Mouse (Mus musculus) hindbrain, embryonic 16.5 days (tissue): Measurements from ENCODE around the gene Clic6. TPM values are rescaled to one million over a fixed set of nuclear protein-coding genes. Genes with fewer than 3 reads are reported as not detected.

Experiments
- ATAC-seq: fragments of 200-750 bp; cut with Nextera tagmentation; 2 replicates; pipeline ENCODE4 v1.8.0; 2017; ENCODE audit warnings: moderate TSS enrichment, moderate library complexity
- H3K27ac ChIP-seq: fragments of 300-500 bp; sonication (generic); 2 replicates; pipeline ENCODE4 v1.5.1; 2014; ENCODE audit warnings: low read depth, mild to moderate bottlenecking, control low read depth, low read length, moderate library complexity
- H3K27me3 ChIP-seq: fragments of 300-500 bp; sonication (generic); replicated peaks from 2 replicates; pipeline ENCODE4 v1.6.1; 2014; ENCODE audit warnings: low read length; ENCODE audit not compliant: control insufficient read depth, insufficient read depth
- H3K36me3 ChIP-seq: fragments of 300-500 bp; sonication (generic); 2 replicates; pipeline ENCODE4 v1.6.1; 2014; ENCODE audit warnings: mild to moderate bottlenecking, low read length, moderate library complexity, mixed read lengths; ENCODE audit not compliant: control insufficient read depth, insufficient read depth
- H3K4me1 ChIP-seq: fragments of 300-500 bp; sonication (generic); 2 replicates; pipeline ENCODE4 v1.6.1; 2014; ENCODE audit warnings: low read depth, low read length; ENCODE audit not compliant: control insufficient read depth, insufficient read depth
- H3K4me2 ChIP-seq: fragments of 300-500 bp; sonication (generic); 2 replicates; pipeline ENCODE4 v1.6.1; 2014; ENCODE audit warnings: mild to moderate bottlenecking, low read length, control low read depth, moderate library complexity
- H3K4me3 ChIP-seq: fragments of 300-500 bp; sonication (generic); 2 replicates; pipeline ENCODE4 v1.5.1; 2014; ENCODE audit warnings: mild to moderate bottlenecking, low read length, control low read depth, moderate library complexity
- H3K9ac ChIP-seq: fragments of 300-500 bp; sonication (generic); 2 replicates; pipeline ENCODE4 v1.6.1; 2014; ENCODE audit warnings: low read depth, mild to moderate bottlenecking, control low read depth, low read length, moderate library complexity
- H3K9me3 ChIP-seq: fragments of 300-500 bp; sonication (generic); 2 replicates; pipeline ENCODE4 v1.6.1; 2014; ENCODE audit warnings: mild to moderate bottlenecking, low read length, moderate library complexity; ENCODE audit not compliant: control insufficient read depth
- WGBS: fragments of 180-500 bp; shearing (Covaris S2); extraction: QIAGEN DNeasy Blood & Tissue Kit; methylation state at CpG from one replicate; pipeline ENCODE4 v1.1.7; 2014; 5-methylcytosine and 5-hydroxymethylcytosine counted together
- polyA plus RNA-seq: library from polyadenylated mRNA; unstranded; fragments of >200 nt; fragmentation: Nextera tagmentation; extraction: Ambion mirVana; gene quantifications from 2 replicates; pipeline ENCODE4 v1.2.1, GENCODE M21; 2015

Gene Clic6
- polyA plus RNA-seq, result 7.8 and 7.9 TPM in 2 replicates

DNA sequence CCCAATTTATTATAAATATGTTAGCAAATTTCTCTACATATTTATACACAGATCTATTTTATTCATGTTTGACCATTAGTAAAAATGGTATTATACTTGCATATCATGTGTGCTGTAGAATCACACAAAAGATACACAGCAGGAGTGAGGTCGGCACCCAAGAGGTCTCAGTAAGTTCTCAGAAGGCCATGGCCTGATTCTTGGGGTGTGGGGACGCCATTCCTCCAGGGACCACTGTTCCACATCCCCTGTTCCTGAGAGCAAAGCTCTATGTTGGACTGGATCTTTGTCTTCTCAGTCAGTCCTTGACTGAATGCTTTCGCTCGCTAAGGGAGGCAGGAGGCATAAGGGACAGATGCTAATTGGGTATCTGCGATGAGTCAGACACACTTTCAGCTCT lies at the start of gene Clic6:
Gene Clic6 (plus strand): TSS at position 301 of the 400 bp plus-strand sequence.
- WGBS, result 85% methylated on average over 5 of the region's 5 CpGs
- Histone ChIP-seq H3K9me3 (0 out of 2 replicates have a peak, but pooled peaks cover 2% of the 10 kb centered on the region), H3K27me3 (no peaks in the 10 kb centered on the region; the same call in 1 of the 2 replicates), H3K27ac (no peak within 1 kb of the TSS), H3K36me3 (no peaks in the 10 kb centered on the region), H3K9ac (no peak within 1 kb of the TSS), H3K4me1 (no peaks in the 10 kb centered on the region), H3K4me2 (no peak within 1 kb of the TSS), H3K4me3 (no peak within 1 kb of the TSS)
- no peak for ATAC-seq

DNA sequence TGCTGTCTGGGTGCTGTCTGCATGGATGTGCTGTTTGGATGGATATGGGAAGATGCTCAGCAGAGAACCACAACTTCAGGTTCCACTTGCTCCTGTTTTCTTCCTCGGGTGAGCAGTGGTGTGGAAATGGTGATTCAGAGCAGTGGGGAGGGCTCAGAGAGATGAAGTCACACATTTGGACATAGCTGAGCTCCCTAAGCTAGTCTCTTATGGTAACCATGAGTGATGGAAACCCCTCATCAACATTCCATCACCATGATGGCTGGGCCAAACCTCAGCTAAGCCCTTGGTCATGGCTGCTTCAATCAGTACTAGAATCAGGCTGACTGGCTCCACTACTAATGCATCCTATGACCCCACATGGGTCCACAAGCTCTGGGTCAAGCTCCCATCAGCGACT lies 45.8 kb upstream of the Clic6 start:
- no peak overlapping the region for H3K4me2 ChIP-seq
- no peak overlapping the region for H3K9ac ChIP-seq
- ATAC-seq, result no peak
- WGBS, result 83% methylated on average over 2 of the region's 2 CpGs
- no peaks in the 10 kb centered on the region for H3K36me3 ChIP-seq
- no peaks in the 10 kb centered on the region for H3K9me3 ChIP-seq
- H3K27me3 ChIP-seq, result no peaks in the 10 kb centered on the region
- H3K27ac ChIP-seq, result no peak overlapping the region
- peaks cover 4% of the 10 kb centered on the region for H3K4me1 ChIP-seq
- no peak overlapping the region for H3K4me3 ChIP-seq

DNA sequence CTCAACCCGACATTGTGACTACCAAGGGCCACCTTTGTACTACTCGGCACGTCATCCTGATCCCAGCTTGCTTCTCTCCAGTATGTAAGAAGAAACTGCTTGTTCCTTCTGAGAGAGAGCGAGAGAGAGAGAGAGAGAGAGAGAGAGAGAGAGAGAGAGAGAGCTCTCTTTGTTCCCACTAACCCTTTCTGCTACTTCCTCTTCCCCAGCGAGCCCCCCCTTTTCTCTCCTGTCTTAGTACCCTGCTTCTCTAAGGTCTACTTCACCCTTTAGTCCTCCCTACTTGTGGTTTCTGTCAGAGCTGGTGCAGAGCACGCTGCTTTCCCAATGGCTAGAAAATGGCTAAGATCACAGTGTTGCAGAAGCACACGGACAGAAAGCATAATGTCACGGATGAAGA lies 45.3 kb upstream of the Clic6 start:
- no peak overlapping the region for H3K4me2 ChIP-seq
- no peaks in the 10 kb centered on the region for H3K36me3 ChIP-seq
- no peak for ATAC-seq
- no peaks in the 10 kb centered on the region for H3K27me3 ChIP-seq
- no peaks in the 10 kb centered on the region for H3K9me3 ChIP-seq
- no peak overlapping the region for H3K27ac ChIP-seq
- 76% methylated on average over 8 of the region's 8 CpGs for WGBS
- H3K4me1 ChIP-seq, result peaks cover 4% of the 10 kb centered on the region
- H3K4me3 ChIP-seq, result no peak overlapping the region
- H3K9ac ChIP-seq, result no peak overlapping the region

DNA sequence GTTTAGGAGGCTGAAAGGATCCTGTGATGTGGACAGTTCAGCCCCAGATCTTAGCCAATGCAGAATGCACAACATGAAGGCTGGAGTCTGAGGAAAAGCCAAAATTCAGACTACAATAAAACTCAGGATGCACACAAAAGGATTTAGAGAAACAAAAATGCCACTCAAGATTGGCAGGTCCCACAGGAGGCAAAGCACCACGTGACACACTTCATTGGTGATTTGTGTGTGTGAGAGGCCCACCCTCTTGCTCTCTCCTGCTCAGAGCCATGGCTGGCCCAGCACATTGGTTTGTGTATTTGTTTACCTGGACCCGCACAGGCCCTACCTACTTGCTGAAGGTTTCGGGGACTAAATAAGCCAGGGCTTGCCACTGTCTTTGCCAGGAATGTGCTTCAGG lies 44.3 kb upstream of the Clic6 start:
- Histone ChIP-seq H3K4me1 (peaks cover 2% of the 10 kb centered on the region), H3K9me3 (no peaks in the 10 kb centered on the region), H3K36me3 (no peaks in the 10 kb centered on the region), H3K27ac (no peak overlapping the region), H3K27me3 (no peaks in the 10 kb centered on the region), H3K9ac (no peak overlapping the region), H3K4me3 (no peak overlapping the region), H3K4me2 (no peak overlapping the region)
- 54% methylated on average over 3 of the region's 3 CpGs for WGBS
- ATAC-seq, result no peak

DNA sequence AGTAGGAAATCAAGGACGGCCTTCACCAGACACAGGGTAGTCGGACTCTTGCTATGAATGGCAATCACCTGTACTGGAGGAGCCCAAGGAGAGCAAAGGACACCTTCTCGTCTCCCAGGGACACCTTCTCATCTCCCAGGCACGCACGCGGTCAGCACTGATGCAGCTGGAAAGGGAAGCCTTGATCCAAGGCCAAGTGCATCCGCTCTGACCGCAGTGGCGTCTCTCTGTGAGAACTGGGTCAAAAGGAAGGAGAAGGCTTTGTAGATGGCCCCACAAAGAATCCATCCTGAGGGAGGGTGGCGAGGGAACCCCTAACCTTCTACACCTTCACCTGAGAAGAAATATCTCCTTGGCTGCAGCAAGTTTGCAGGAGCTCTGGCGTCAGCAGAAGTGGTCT lies 43.4 kb upstream of the Clic6 start:
- no peak overlapping the region for H3K9ac ChIP-seq
- no peak overlapping the region for H3K4me3 ChIP-seq
- no peak overlapping the region for H3K27ac ChIP-seq
- ATAC-seq, result no peak
- WGBS, result 91% methylated on average over 11 of the region's 11 CpGs
- H3K4me2 ChIP-seq, result no peak overlapping the region
- no peaks in the 10 kb centered on the region for H3K36me3 ChIP-seq
- H3K4me1 ChIP-seq, result peaks cover 2% of the 10 kb centered on the region
- no peaks in the 10 kb centered on the region for H3K9me3 ChIP-seq
- no peaks in the 10 kb centered on the region for H3K27me3 ChIP-seq

DNA sequence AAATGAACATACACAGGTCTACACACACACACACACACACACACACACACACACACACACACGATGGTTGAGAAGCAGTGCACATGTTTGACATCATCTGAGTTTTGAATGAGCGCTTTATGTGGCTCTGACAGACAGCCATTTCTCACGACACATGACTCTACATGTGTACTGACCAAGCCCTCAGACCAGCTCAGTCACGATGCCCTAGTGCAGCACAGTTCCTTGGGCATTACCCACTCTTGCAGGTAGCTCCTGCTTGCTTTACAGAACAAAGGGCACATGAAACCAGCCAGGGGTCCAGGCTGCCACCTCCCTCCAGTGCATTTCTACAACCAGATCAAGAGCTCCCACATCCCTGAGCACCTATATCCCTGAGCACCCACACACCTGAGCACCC lies 42.6 kb upstream of the Clic6 start:
- 84% methylated on average over 4 of the region's 4 CpGs for WGBS
- no peak for ATAC-seq
- H3K9ac ChIP-seq, result no peak overlapping the region

DNA sequence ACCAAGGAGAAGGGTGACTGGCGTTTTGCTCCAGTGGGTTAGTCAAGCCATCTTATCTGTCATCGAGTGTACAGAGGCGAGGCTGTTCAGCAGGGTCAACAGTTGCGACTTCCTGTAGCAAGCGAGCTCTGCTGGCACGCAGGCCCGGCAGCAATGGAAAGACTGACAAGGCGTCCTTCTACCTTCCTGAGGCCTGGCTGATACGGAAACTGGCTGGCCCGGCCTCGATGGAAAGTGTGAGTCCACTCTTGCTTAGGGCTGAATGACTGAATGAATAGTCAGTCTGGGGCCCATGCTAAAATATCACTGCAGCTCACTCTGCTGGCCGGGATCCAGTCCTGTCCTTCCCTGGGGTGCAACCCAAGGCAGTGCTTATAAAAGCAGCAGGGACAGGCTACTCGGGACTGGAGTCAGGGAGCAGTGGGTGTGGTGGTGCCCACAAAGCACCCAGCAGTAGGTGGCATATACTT lies 41.9 kb upstream of the Clic6 start:
- H3K4me3 ChIP-seq, result no peak overlapping the region
- H3K9me3 ChIP-seq, result no peaks in the 10 kb centered on the region
- no peaks in the 10 kb centered on the region for H3K27me3 ChIP-seq
- peaks cover under 1% of the 10 kb centered on the region; the same call in 1 of the 2 replicates for H3K4me1 ChIP-seq
- H3K36me3 ChIP-seq, result no peaks in the 10 kb centered on the region
- no peak overlapping the region for H3K4me2 ChIP-seq
- H3K27ac ChIP-seq, result no peak overlapping the region
- 67% methylated on average over 13 of the region's 13 CpGs for WGBS
- no peak overlapping the region for H3K9ac ChIP-seq
- no peak for ATAC-seq

More for the DNA sequence above, 42.6 kb upstream of the Clic6 start:
- H3K4me2 ChIP-seq, result no peak overlapping the region
- H3K27me3 ChIP-seq, result no peaks in the 10 kb centered on the region
- H3K4me1 ChIP-seq, result peaks cover 2% of the 10 kb centered on the region
- H3K27ac ChIP-seq, result no peak overlapping the region
- H3K4me3 ChIP-seq, result no peak overlapping the region
- no peaks in the 10 kb centered on the region for H3K9me3 ChIP-seq
- H3K36me3 ChIP-seq, result no peaks in the 10 kb centered on the region

DNA sequence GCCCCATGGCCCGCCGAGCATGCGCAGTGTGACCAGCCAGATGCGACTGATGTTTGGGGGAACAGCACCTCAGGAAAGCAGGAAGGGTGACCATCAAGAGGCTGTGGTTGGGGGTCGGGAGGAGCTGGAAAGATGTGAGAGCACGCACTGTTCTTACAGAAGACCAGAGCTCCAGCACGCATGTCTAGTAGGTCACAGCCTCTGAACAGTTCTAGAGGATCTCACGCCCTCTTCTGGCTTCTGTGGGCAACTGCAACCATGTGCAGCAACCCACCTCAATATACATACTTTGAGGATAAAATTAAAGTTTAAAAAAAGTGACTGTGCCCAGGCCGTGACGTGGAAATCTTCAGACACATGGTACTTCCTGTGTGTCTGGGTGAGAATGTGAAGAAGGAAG lies 40.2 kb upstream of the Clic6 start:
- no peak overlapping the region for H3K27ac ChIP-seq
- WGBS, result 62% methylated on average over 10 of the region's 10 CpGs
- H3K9ac ChIP-seq, result no peak overlapping the region
- H3K4me3 ChIP-seq, result no peak overlapping the region
- no peak overlapping the region for H3K4me2 ChIP-seq
- no peaks in the 10 kb centered on the region for H3K9me3 ChIP-seq
- no peaks in the 10 kb centered on the region for H3K27me3 ChIP-seq
- no peak for ATAC-seq
- no peaks in the 10 kb centered on the region for H3K4me1 ChIP-seq
- H3K36me3 ChIP-seq, result no peaks in the 10 kb centered on the region

DNA sequence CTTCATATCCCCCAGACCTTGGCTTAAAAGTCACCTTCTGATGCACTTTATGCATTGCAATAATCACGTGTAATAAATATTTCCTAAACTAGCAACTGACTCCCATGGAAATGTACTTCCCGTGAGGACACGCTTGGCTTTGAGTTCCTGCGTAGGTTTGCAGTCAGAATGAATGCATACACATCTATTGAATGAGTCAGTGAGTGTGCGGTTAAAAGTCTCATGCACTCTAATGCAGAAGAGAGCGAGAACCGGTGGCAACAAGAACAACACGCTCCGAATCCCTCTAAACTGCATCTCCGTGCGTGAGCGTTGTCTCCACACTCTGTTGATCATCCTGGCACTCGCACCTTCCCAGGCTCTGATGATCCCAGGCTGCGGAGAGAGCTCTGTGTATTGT lies 36.5 kb upstream of the Clic6 start:
- no peaks in the 10 kb centered on the region for H3K4me1 ChIP-seq
- no peak overlapping the region for H3K9ac ChIP-seq
- H3K27ac ChIP-seq, result no peak overlapping the region
- WGBS, result 92% methylated on average over 14 of the region's 14 CpGs
- no peak overlapping the region for H3K4me3 ChIP-seq
- H3K36me3 ChIP-seq, result peaks cover 2% of the 10 kb centered on the region; the same call in 1 of the 2 replicates
- no peak for ATAC-seq
- no peaks in the 10 kb centered on the region for H3K27me3 ChIP-seq
- no peak overlapping the region for H3K4me2 ChIP-seq
- no peaks in the 10 kb centered on the region for H3K9me3 ChIP-seq

DNA sequence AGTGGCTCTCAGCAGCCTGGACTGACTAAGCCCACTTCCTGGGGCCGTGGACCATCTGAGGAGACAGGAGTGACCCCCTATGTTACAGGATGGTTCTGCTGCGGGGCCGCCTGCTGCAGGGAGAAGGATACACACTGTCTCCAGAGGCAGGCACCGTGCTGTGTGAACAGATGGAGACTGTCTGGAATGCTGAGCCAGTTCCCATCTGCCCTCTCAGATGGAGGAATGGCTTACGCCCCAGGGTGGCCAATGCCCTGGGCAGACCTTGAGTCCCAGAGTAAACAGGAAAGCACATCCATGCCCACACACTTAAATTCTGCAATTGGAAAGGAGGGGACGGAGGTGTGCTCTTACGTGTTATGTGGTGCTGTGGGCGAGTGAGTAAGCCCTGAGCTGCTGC lies 35.2 kb upstream of the Clic6 start:
- WGBS, result 71% methylated on average over 8 of the region's 8 CpGs
- Histone ChIP-seq H3K27me3 (no peaks in the 10 kb centered on the region), H3K27ac (no peak overlapping the region), H3K36me3 (peaks cover 2% of the 10 kb centered on the region; the same call in 1 of the 2 replicates), H3K9me3 (no peaks in the 10 kb centered on the region), H3K4me3 (no peak overlapping the region), H3K9ac (no peak overlapping the region), H3K4me2 (no peak overlapping the region), H3K4me1 (no peaks in the 10 kb centered on the region)
- ATAC-seq, result no peak
